Mouse (Mus musculus): ENCODE measurements around the gene Unc13a. TPM values are rescaled to one million over a fixed set of nuclear protein-coding genes. Genes with fewer than 3 reads are reported as not detected.

Unc13a gene
- polyA plus RNA-seq, 1 experiment from 2014 or later, result 20.6 TPM

GRCm38 (mm10) chr8:71660325-71661120, 11.0 kb downstream of the Unc13a start:
- no peaks in the 10 kb centered on the region for H3K9me3 ChIP-seq (ENCODE audit: control insufficient read depth, low read length)
- H3K27ac ChIP-seq (ENCODE audit: low read depth, low read length), result no peak overlapping the region
- no peak overlapping the region for H3K4me3 ChIP-seq (ENCODE audit: low read depth, low read length)
- 8% methylated on average over 33 of the region's 36 CpGs for WGBS
- H3K9ac ChIP-seq (replicated peaks; ENCODE audit: low read depth, low read length), result no peak overlapping the region
- H3K4me1 ChIP-seq (ENCODE audit: control insufficient read depth, insufficient read depth, low read length), result no peaks in the 10 kb centered on the region
- peak; percentile 57 for ATAC-seq (ENCODE audit: low read depth)
- H3K27me3 ChIP-seq (ENCODE audit: control insufficient read depth, insufficient read depth, low read length), result peaks cover 17% of the 10 kb centered on the region
- H3K4me2 ChIP-seq (ENCODE audit: low read depth, low read length), result no peak overlapping the region
- H3K36me3 ChIP-seq (ENCODE audit: control insufficient read depth, insufficient read depth, low read length), result no peaks in the 10 kb centered on the region

GRCm38 (mm10) chr8:71659751-71660150, 11.8 kb downstream of the Unc13a start:
- WGBS, result 62% methylated on average over 1 of the region's 1 CpGs
- H3K27me3 ChIP-seq (ENCODE audit: control insufficient read depth, insufficient read depth, low read length), result peaks cover 25% of the 10 kb centered on the region
- no peaks in the 10 kb centered on the region for H3K4me1 ChIP-seq (ENCODE audit: control insufficient read depth, insufficient read depth, low read length)
- H3K4me3 ChIP-seq (ENCODE audit: low read depth, low read length), result no peak overlapping the region
- no peak overlapping the region for H3K27ac ChIP-seq (ENCODE audit: low read depth, low read length)
- no peaks in the 10 kb centered on the region for H3K36me3 ChIP-seq (ENCODE audit: control insufficient read depth, insufficient read depth, low read length)
- no peaks in the 10 kb centered on the region for H3K9me3 ChIP-seq (ENCODE audit: control insufficient read depth, low read length)
- no peak overlapping the region for H3K4me2 ChIP-seq (ENCODE audit: low read depth, low read length)
- no peak for ATAC-seq (ENCODE audit: low read depth)
- no peak overlapping the region for H3K9ac ChIP-seq (replicated peaks; ENCODE audit: low read depth, low read length)

GRCm38 (mm10) chr8:71658515-71659049, 13.0 kb downstream of the Unc13a start:
- H3K9ac ChIP-seq (replicated peaks; ENCODE audit: low read depth, low read length), result no peak overlapping the region
- H3K4me3 ChIP-seq (ENCODE audit: low read depth, low read length), result no peak overlapping the region
- H3K4me1 ChIP-seq (ENCODE audit: control insufficient read depth, insufficient read depth, low read length), result no peaks in the 10 kb centered on the region
- WGBS, result 32% methylated on average over 17 of the region's 17 CpGs
- no peaks in the 10 kb centered on the region for H3K9me3 ChIP-seq (ENCODE audit: control insufficient read depth, low read length)
- ATAC-seq (ENCODE audit: low read depth), result no peak
- H3K27ac ChIP-seq (ENCODE audit: low read depth, low read length), result no peak overlapping the region
- no peaks in the 10 kb centered on the region for H3K36me3 ChIP-seq (ENCODE audit: control insufficient read depth, insufficient read depth, low read length)
- no peak overlapping the region for H3K4me2 ChIP-seq (ENCODE audit: low read depth, low read length)
- H3K27me3 ChIP-seq (ENCODE audit: control insufficient read depth, insufficient read depth, low read length), result peaks cover 26% of the 10 kb centered on the region

- Histone ChIP-seq H3K4me3 (ENCODE audit: low read depth, low read length) (no peak overlapping the region), H3K27ac (ENCODE audit: low read depth, low read length) (no peak overlapping the region), H3K9me3 (ENCODE audit: control insufficient read depth, low read length) (no peaks in the 10 kb centered on the region), H3K27me3 (ENCODE audit: control insufficient read depth, insufficient read depth, low read length) (peaks cover 26% of the 10 kb centered on the region), H3K36me3 (ENCODE audit: control insufficient read depth, insufficient read depth, low read length) (no peaks in the 10 kb centered on the region), H3K9ac (replicated peaks; ENCODE audit: low read depth, low read length) (no peak overlapping the region), H3K4me1 (ENCODE audit: control insufficient read depth, insufficient read depth, low read length) (no peaks in the 10 kb centered on the region), H3K4me2 (ENCODE audit: low read depth, low read length) (no peak overlapping the region)
- ATAC-seq (ENCODE audit: low read depth), result no peak
- WGBS, result 28% methylated on average over 9 of the region's 9 CpGs
Observed at GRCm38 (mm10) chr8:71657816-71658215, 13.7 kb downstream of the Unc13a start.

GRCm38 (mm10) chr8:71654600-71654999, 17.0 kb downstream of the Unc13a start:
- Histone ChIP-seq H3K9me3 (ENCODE audit: control insufficient read depth, low read length) (no peaks in the 10 kb centered on the region), H3K9ac (replicated peaks; ENCODE audit: low read depth, low read length) (no peak overlapping the region), H3K4me1 (ENCODE audit: control insufficient read depth, insufficient read depth, low read length) (no peaks in the 10 kb centered on the region), H3K36me3 (ENCODE audit: control insufficient read depth, insufficient read depth, low read length) (peaks cover 15% of the 10 kb centered on the region; the same call in 1 of the 2 replicates), H3K4me2 (ENCODE audit: low read depth, low read length) (no peak overlapping the region), H3K27me3 (ENCODE audit: control insufficient read depth, insufficient read depth, low read length) (peaks cover 26% of the 10 kb centered on the region), H3K4me3 (ENCODE audit: low read depth, low read length) (no peak overlapping the region), H3K27ac (ENCODE audit: low read depth, low read length) (no peak overlapping the region)
- 2% methylated on average over 24 of the region's 24 CpGs for WGBS
- ATAC-seq (ENCODE audit: low read depth), result peak; percentile 7; the same call in 1 of the 2 replicates

- no peaks in the 10 kb centered on the region for H3K4me1 ChIP-seq (ENCODE audit: control insufficient read depth, insufficient read depth, low read length)
- WGBS, result 85% methylated on average over 9 of the region's 9 CpGs
- H3K27me3 ChIP-seq (ENCODE audit: control insufficient read depth, insufficient read depth, low read length), result no peaks in the 10 kb centered on the region
- H3K4me3 ChIP-seq (ENCODE audit: low read depth, low read length), result no peak overlapping the region
- no peak overlapping the region for H3K27ac ChIP-seq (ENCODE audit: low read depth, low read length)
- ATAC-seq (ENCODE audit: low read depth), result no peak
- peaks cover 22% of the 10 kb centered on the region for H3K36me3 ChIP-seq (ENCODE audit: control insufficient read depth, insufficient read depth, low read length)
- H3K9me3 ChIP-seq (ENCODE audit: control insufficient read depth, low read length), result no peaks in the 10 kb centered on the region
- no peak overlapping the region for H3K4me2 ChIP-seq (ENCODE audit: low read depth, low read length)
- no peak overlapping the region for H3K9ac ChIP-seq (replicated peaks; ENCODE audit: low read depth, low read length)
Observed at GRCm38 (mm10) chr8:71645510-71645909, 26.0 kb downstream of the Unc13a start.

- Histone ChIP-seq H3K36me3 (ENCODE audit: control insufficient read depth, insufficient read depth, low read length) (peaks cover 13% of the 10 kb centered on the region), H3K9ac (replicated peaks; ENCODE audit: low read depth, low read length) (no peak overlapping the region), H3K27ac (ENCODE audit: low read depth, low read length) (no peak overlapping the region), H3K4me3 (ENCODE audit: low read depth, low read length) (no peak overlapping the region), H3K9me3 (ENCODE audit: control insufficient read depth, low read length) (no peaks in the 10 kb centered on the region), H3K4me2 (ENCODE audit: low read depth, low read length) (no peak overlapping the region), H3K4me1 (ENCODE audit: control insufficient read depth, insufficient read depth, low read length) (no peaks in the 10 kb centered on the region), H3K27me3 (ENCODE audit: control insufficient read depth, insufficient read depth, low read length) (0 out of 2 replicates have a peak, but pooled peaks cover 4% of the 10 kb centered on the region)
- 91% methylated on average over 3 of the region's 4 CpGs for WGBS
- ATAC-seq (ENCODE audit: low read depth), result no peak
Observed at GRCm38 (mm10) chr8:71639318-71639717, 32.2 kb downstream of the Unc13a start.

- 79% methylated on average over 6 of the region's 6 CpGs for WGBS
- no peak overlapping the region for H3K4me3 ChIP-seq (ENCODE audit: low read depth, low read length)
- no peaks in the 10 kb centered on the region for H3K4me1 ChIP-seq (ENCODE audit: control insufficient read depth, insufficient read depth, low read length)
- H3K9me3 ChIP-seq (ENCODE audit: control insufficient read depth, low read length), result no peaks in the 10 kb centered on the region
- H3K4me2 ChIP-seq (ENCODE audit: low read depth, low read length), result no peak overlapping the region
- H3K27me3 ChIP-seq (ENCODE audit: control insufficient read depth, insufficient read depth, low read length), result 0 out of 2 replicates have a peak, but pooled peaks cover 4% of the 10 kb centered on the region
- no peak overlapping the region for H3K27ac ChIP-seq (ENCODE audit: low read depth, low read length)
- no peak for ATAC-seq (ENCODE audit: low read depth)
- H3K9ac ChIP-seq (replicated peaks; ENCODE audit: low read depth, low read length), result no peak overlapping the region
- peaks cover 13% of the 10 kb centered on the region for H3K36me3 ChIP-seq (ENCODE audit: control insufficient read depth, insufficient read depth, low read length)
Observed at GRCm38 (mm10) chr8:71638321-71638720, 33.2 kb downstream of the Unc13a start.
